Mouse (Mus musculus) heart, postnatal 0 days (tissue): ENCODE measurements at regions not wholly inside any gene's neighbourhood (a gene's known extent, or its start where the extent isn't known, plus 50 kb on each side); places are given as distances from the start of the nearest gene placed in this dataset.
"Not testable (repeated sequence)": the region's sequence is repeated elsewhere in the genome, so short reads cannot be mapped to it uniquely, and the experiment has no call there.

Source experiments
- ATAC-seq: fragments of 200-750 bp; cut with Nextera tagmentation; 2 replicates; pipeline ENCODE4 v1.8.0; 2017; ENCODE audit warnings: low read depth, moderate number of reproducible peaks, moderate library complexity; ENCODE audit not compliant: insufficient read depth
- DNase-seq: peaks from one replicate; pipeline ENCODE4 v3.0.0-alpha.2; 2016; ENCODE audit warnings: low spot score
- H3K27ac ChIP-seq: fragments of 300-500 bp; sonication (generic); 2 replicates; pipeline ENCODE4 v1.5.1; 2014; ENCODE audit warnings: low read depth, mild to moderate bottlenecking
- H3K27me3 ChIP-seq: fragments of 300-500 bp; sonication (generic); 2 replicates; pipeline ENCODE4 v1.6.1; 2014; ENCODE audit warnings: low read length, mixed read lengths; ENCODE audit not compliant: control insufficient read depth, insufficient read depth
- H3K36me3 ChIP-seq: fragments of 300-500 bp; sonication (generic); replicated peaks from 2 replicates; pipeline ENCODE4 v1.6.1; 2014; ENCODE audit warnings: low read length, mixed read lengths; ENCODE audit not compliant: control insufficient read depth, insufficient read depth
- H3K4me1 ChIP-seq: fragments of 300-500 bp; sonication (generic); 2 replicates; pipeline ENCODE4 v1.6.1; 2014; ENCODE audit warnings: antibody characterized with exemption; ENCODE audit not compliant: control insufficient read depth, insufficient read depth
- H3K4me2 ChIP-seq: fragments of 300-500 bp; sonication (generic); 2 replicates; pipeline ENCODE4 v1.6.1; 2014; ENCODE audit warnings: low read depth, mild to moderate bottlenecking, low read length, moderate library complexity
- H3K4me3 ChIP-seq: fragments of 300-500 bp; sonication (generic); 2 replicates; pipeline ENCODE4 v1.5.1; 2014; ENCODE audit warnings: low read depth, low read length
- H3K9ac ChIP-seq: fragments of 300-500 bp; sonication (generic); replicated peaks from 2 replicates; pipeline ENCODE4 v1.6.1; 2014; ENCODE audit warnings: low read depth, low read length, mixed read lengths
- H3K9me3 ChIP-seq: fragments of 300-500 bp; sonication (generic); replicated peaks from 2 replicates; pipeline ENCODE4 v1.6.1; 2016; ENCODE audit warnings: low read length; ENCODE audit not compliant: control insufficient read depth
- CTCF ChIP-seq: IDR thresholded peaks from 2 replicates; pipeline ENCODE4 v1.5.1; 2016; ENCODE audit warnings: antibody characterized with exemption, control low read depth, low read depth
- EP300 ChIP-seq: IDR thresholded peaks from 2 replicates; pipeline ENCODE4 v1.6.1; 2016; ENCODE audit warnings: antibody characterized with exemption, low read depth
- WGBS: fragments of 180-500 bp; shearing (Covaris S2); extraction: QIAGEN DNeasy Blood & Tissue Kit; methylation state at CpG from one replicate; pipeline ENCODE4 v1.1.7; 2014; 5-methylcytosine and 5-hydroxymethylcytosine counted together

- Histone ChIP-seq H3K9me3 (no peaks in the 10 kb centered on the region), H3K27ac (no peak overlapping the region), H3K9ac (no peak overlapping the region), H3K4me2 (no peak overlapping the region), H3K4me3 (no peak overlapping the region), H3K4me1 (no peaks in the 10 kb centered on the region), H3K27me3 (no peaks in the 10 kb centered on the region), H3K36me3 (no peaks in the 10 kb centered on the region)
- WGBS: 86% methylated on average over 2 of the region's 2 CpGs
- no peak for ATAC-seq
- no peak for DNase-seq
- TF ChIP-seq EP300: no peak
- no peak for TF ChIP-seq CTCF
Observed at GRCm38 (mm10) chr14:120816529-120816928, 94.5 kb upstream of the Ipo5 start.

DNA sequence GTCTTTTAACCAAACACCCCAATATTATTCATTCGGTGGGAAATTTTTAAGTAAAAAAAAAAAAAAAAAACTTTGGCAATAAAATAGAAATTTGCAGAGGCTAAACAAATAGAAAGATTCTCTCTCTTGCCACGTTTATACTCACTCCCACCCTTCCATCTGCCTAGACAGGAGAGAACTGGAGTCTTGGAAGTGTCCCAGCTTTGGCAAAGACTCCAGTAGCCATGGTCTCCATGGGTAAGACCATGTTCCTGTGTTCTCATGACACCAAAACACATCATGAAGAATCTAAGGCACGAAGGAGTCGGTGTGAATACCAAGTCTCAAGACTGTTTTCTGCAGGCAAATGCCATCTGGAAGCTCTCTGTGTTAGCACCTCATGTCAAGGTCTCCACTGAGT lies 84.8 kb upstream of the Ipo5 start:
- Histone ChIP-seq H3K27ac (no peak overlapping the region), H3K36me3 (no peaks in the 10 kb centered on the region), H3K27me3 (no peaks in the 10 kb centered on the region), H3K4me3 (no peak overlapping the region), H3K4me2 (no peak overlapping the region), H3K9me3 (no peaks in the 10 kb centered on the region), H3K4me1 (no peaks in the 10 kb centered on the region), H3K9ac (no peak overlapping the region)
- TF ChIP-seq EP300 (no peak), CTCF (no peak)
- ATAC-seq (no peak), DNase-seq (no peak)
- 71% methylated on average over 4 of the region's 4 CpGs for WGBS

DNA sequence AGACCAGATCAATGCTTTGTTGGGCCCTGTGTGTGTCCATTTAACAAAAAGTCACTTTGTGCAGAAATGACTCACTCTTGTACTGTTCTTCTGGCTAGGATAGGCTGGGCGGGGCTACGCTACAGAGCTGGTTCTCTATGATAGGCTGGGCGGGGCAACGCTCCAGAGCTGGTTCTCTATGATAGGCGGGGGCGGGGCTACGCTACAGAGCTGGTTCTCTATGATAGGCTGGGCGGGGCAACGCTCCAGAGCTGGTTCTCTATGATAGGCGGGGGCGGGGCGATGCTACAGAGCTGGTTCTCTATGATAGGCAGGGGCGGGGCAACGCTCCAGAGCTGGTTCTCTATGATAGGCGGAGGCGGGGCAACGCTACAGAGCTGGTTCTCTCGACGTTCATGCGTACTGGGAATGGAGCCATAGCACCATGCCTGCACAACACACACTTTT lies 80.6 kb upstream of the Ipo5 start:
- ATAC-seq: peak; percentile 28; the same call in 1 of the 2 replicates
- H3K9me3 ChIP-seq, H3K9ac ChIP-seq, H3K27ac ChIP-seq, H3K4me1 ChIP-seq, H3K4me2 ChIP-seq, H3K4me3 ChIP-seq, H3K27me3 ChIP-seq, H3K36me3 ChIP-seq: not testable (repeated sequence)
- 24% methylated on average over 20 of the region's 20 CpGs for WGBS
- DNase-seq: peak; percentile 57

GRCm38 (mm10) chr14:120831397-120831796 lies 79.6 kb upstream of the Ipo5 start:
- Histone ChIP-seq H3K9me3 (no peaks in the 10 kb centered on the region), H3K9ac (no peak overlapping the region), H3K4me3 (no peak overlapping the region), H3K4me1 (peaks cover 8% of the 10 kb centered on the region; the same call in 1 of the 2 replicates), H3K4me2 (no peak overlapping the region), H3K27ac (no peak overlapping the region), H3K36me3 (no peaks in the 10 kb centered on the region), H3K27me3 (no peaks in the 10 kb centered on the region)
- DNase-seq: no peak
- WGBS: 75% methylated on average over 5 of the region's 5 CpGs
- TF ChIP-seq CTCF: no peak
- ATAC-seq: no peak

- no peaks in the 10 kb centered on the region for H3K27me3 ChIP-seq
- 3% methylated on average over 23 of the region's 23 CpGs for WGBS
- peak overlapping the region; percentile 45 for H3K4me3 ChIP-seq
- H3K4me2 ChIP-seq: peak overlapping the region; percentile 60
- peak overlapping the region; percentile 93 for H3K27ac ChIP-seq
- peaks cover 8% of the 10 kb centered on the region; the same call in 1 of the 2 replicates for H3K4me1 ChIP-seq
- no peaks in the 10 kb centered on the region for H3K36me3 ChIP-seq
- ATAC-seq: peak; percentile 86
- peak; percentile 89 for DNase-seq
- no peaks in the 10 kb centered on the region for H3K9me3 ChIP-seq
- peak; percentile 97 for TF ChIP-seq CTCF
- TF ChIP-seq EP300: no peak
- peak overlapping the region; percentile 53; the same call in 1 of the 2 replicates for H3K9ac ChIP-seq
Observed at GRCm38 (mm10) chr14:120831847-120832613, 79.0 kb upstream of the Ipo5 start.

GRCm38 (mm10) chr14:120834821-120835220 lies 76.2 kb upstream of the Ipo5 start:
- Histone ChIP-seq H3K9me3 (no peaks in the 10 kb centered on the region), H3K27ac (no peak overlapping the region), H3K4me1 (peaks cover 8% of the 10 kb centered on the region; the same call in 1 of the 2 replicates), H3K4me2 (no peak overlapping the region), H3K4me3 (no peak overlapping the region), H3K9ac (no peak overlapping the region), H3K36me3 (no peaks in the 10 kb centered on the region), H3K27me3 (no peaks in the 10 kb centered on the region)
- WGBS: 67% methylated on average over 4 of the region's 4 CpGs
- ATAC-seq (no peak), DNase-seq (no peak)
- TF ChIP-seq EP300 (no peak), CTCF (no peak)
